Mouse (Mus musculus) G1E (cell line): ENCODE measurements at regions not wholly inside any gene's neighbourhood (a gene's known extent, or its start where the extent isn't known, plus 50 kb on each side); places are given as distances from the start of the nearest gene placed in this dataset.

Experiments used
- CTCF ChIP-seq: IDR thresholded peaks from 2 replicates; pipeline ENCODE4 v1.5.1; 2012; ENCODE audit warnings: low read depth, low read length, inconsistent platforms, mixed read lengths
- GATA1 ChIP-seq: IDR thresholded peaks from 2 replicates; pipeline ENCODE4 v1.6.1; 2012; ENCODE audit warnings: borderline replicate concordance, low read length, inconsistent platforms, mixed read lengths
- POLR2AphosphoS5 ChIP-seq: IDR thresholded peaks from 2 replicates; pipeline ENCODE4 v1.6.1; 2012; ENCODE audit warnings: low read depth, low read length, inconsistent platforms; ENCODE audit not compliant: insufficient replicate concordance
- TAL1 ChIP-seq: conservative IDR thresholded peaks from 2 replicates; pipeline ENCODE4 v1.6.1; 2012; ENCODE audit warnings: low read depth, low read length, inconsistent platforms, mixed read lengths

DNA sequence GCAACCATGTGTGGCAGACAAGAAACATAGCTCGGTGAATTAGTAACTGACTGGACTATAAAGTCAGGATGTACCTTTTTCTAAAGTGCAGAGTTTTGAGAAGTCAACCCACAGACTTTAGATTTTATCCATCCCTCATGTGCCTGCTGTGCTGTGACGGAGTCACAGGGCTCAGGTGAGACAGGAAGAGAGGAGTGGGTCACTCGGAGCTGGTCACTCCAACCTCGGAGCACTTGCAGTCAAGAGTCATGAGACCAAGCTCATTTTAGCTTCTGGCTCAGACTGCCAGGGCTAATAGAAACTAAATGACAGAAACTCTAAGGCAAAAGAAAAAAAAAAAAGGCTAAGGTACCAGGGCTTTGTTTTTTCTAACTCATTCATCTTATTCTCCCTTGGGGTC is 90.3 kb upstream of the Gm47985 start:
- TF ChIP-seq POLR2AphosphoS5: no peak
- no peak for TF ChIP-seq CTCF
- TF ChIP-seq GATA1: no peak
- TF ChIP-seq TAL1: no peak
